Mouse (Mus musculus) brain, embryonic 14.5 days (tissue): ENCODE data around the gene Nmnat2.

ENCODE experiments used
- CTCF ChIP-seq: fragments of 200-500 bp; IDR thresholded peaks from 2 replicates; pipeline ENCODE4 v1.5.1; 2012; ENCODE audit warnings: inconsistent platforms, mild to moderate bottlenecking, moderate library complexity, borderline replicate concordance; ENCODE audit not compliant: insufficient read depth, insufficient read length; ENCODE audit errors: extremely low read depth
- POLR2A ChIP-seq: fragments of 200-500 bp; IDR thresholded peaks from 2 replicates; pipeline ENCODE4 v1.6.1; 2012; ENCODE audit warnings: mild to moderate bottlenecking, inconsistent platforms, borderline replicate concordance; ENCODE audit not compliant: poor library complexity, insufficient read depth, insufficient read length, severe bottlenecking; ENCODE audit errors: extremely low read depth

DNA sequence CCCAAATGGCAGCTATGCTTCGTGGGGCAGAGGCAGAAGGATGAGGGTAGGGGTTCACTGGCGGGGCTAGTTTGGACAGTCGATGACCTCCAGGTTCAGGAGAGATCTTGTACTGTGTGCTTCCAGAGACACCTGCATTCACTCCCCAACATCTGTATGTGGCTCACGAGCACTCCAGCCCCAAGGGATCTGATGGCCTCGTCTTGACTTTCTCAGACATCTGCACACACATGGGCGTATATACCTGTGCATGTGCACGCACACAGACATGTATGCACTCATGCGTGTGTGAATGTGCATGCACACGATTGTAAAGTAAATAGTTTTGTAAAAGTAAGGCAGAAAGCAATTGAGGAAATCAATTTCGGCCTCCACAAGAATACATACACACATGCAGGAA is 117.9 kb downstream of the Nmnat2 start:
- TF ChIP-seq CTCF, result no peak
- TF ChIP-seq POLR2A, result no peak
